Mouse (Mus musculus): ENCODE data around the gene Snx30.
A peak's percentile ranks its signal among the peaks of the same experiment; 100 is the strongest.

DNA sequence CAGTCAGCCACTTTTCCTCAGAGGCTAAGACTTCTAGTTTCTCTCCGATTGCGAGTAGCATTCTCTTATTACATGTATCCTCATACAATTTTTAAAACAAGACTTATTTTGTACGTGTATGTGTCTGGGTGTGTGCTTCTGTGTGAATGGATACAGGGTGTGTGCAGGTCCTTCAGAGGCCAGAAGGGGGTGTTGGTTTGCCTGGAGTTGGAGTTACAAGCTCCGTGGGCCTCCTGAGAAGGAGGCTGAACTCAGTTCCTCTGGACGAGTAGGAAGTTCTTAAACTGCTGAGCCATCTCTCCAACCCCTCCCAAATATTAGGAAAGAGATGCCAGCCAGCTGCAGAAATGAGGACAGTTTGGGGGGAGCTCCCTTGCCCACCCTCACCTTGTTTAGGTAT is 2.8 kb downstream of the Snx30 start:
- peak; percentile 49; the same call in 1 of the 2 replicates for TF ChIP-seq CTCF (IDR thresholded peaks at IDR 0.05; ENCODE audit: low read depth, low read length)
- no peak for TF ChIP-seq POLR2A (IDR thresholded peaks at IDR 0.05; ENCODE audit: extremely low read depth, insufficient read depth, low read length)

All from liver, adult 2 months (tissue).